Mouse (Mus musculus): Measurements from ENCODE around the gene Gm45234.

- TF ChIP-seq CTCF (IDR thresholded peaks at IDR 0.05; ENCODE audit: low read depth, low read length) (no peak), GATA1 (IDR thresholded peaks at IDR 0.05; ENCODE audit: borderline replicate concordance, low read length) (no peak)
Observed at GRCm38 (mm10) chr6:124740888-124741761, 14.7 kb downstream of the Gm45234 start, which contains the start of gene Grcc10.
